Mouse (Mus musculus) ES-E14 (cell line): ENCODE measurements at regions not wholly inside any gene's neighbourhood (a gene's known extent, or its start where the extent isn't known, plus 50 kb on each side); places are given as distances from the start of the nearest gene placed in this dataset.

ENCODE experiments used
- CHD2 ChIP-seq: IDR thresholded peaks from 2 replicates; pipeline ENCODE4 v1.6.1; 2014; ENCODE audit warnings: mild to moderate bottlenecking, low read depth, low read length, inconsistent platforms
- HCFC1 ChIP-seq: IDR thresholded peaks from 2 replicates; pipeline ENCODE4 v1.6.1; 2012; ENCODE audit warnings: low read length, inconsistent platforms, borderline replicate concordance; ENCODE audit not compliant: insufficient read depth

DNA sequence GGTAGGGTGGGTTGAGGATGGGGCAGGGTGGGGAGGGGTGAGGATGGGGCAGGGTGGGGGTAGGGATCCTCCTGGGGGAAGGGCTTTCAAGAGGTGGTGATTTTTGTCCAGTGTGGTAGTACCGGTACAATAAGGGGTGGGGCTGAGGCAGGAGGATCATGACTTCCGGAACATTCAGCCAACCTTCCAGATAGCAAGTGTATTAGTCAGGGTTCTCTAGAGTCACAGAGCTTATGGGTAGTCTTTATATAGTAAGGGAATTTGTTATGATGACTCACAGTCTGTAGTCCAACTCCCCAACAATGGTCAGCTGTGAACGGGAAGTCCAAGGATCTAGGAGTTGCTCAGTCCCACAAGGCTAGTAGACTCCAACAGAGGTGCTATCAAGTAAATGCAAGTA, 145.5 kb downstream of the Rpap3 start:
- TF ChIP-seq HCFC1 (no peak), CHD2 (no peak)
